Mouse (Mus musculus): ENCODE measurements at regions not wholly inside any gene's neighbourhood (a gene's known extent, or its start where the extent isn't known, plus 50 kb on each side); places are given as distances from the start of the nearest gene placed in this dataset.
"Not testable (repeated sequence)": the region's sequence is repeated elsewhere in the genome, so short reads cannot be mapped to it uniquely, and the experiment has no call there.

DNA sequence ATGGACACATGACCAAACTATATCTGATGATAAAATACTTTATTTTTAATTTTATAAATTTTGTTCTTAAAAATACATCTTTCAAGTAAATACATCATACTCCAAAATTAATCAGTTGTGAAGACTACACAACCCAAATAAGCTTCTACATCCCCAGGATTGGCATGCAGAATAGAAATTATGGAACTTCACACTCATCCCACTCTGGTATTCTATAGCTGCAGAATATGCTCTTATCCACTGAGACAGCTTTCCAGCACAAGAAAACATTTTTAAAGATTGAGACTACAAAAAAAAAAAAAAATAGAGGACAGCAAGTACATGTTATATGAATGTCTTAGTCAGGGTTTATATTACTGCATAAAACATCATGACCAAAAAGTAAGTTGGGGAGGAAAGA lies 94.4 kb downstream of the Gm11232 start:
- no peak for DNase-seq

DNA sequence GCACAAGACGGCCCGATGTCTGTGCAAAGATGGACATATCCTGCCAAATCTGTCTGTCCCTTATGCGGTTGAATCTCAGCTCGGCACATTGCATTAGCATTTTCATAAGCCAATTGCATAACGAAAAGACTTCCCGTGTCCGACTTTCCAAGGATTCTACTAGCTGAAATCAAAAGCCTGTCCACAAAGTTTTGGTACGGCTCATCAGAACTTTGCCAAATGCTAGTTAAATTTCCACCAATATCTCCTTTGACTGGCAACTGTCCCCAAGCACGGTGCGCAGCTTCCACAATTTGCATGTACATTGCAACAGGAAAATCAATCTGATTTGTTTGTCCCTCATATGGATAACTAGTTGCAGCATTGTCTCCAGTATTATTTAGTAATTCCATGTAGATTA lies 117.2 kb downstream of the Gm11232 start:
- DNase-seq, result no peak

- DNase-seq, result no peak
Measured at GRCm38 (mm10) chr4:71627088-71627487, 130.7 kb downstream of the Gm11232 start.

DNA sequence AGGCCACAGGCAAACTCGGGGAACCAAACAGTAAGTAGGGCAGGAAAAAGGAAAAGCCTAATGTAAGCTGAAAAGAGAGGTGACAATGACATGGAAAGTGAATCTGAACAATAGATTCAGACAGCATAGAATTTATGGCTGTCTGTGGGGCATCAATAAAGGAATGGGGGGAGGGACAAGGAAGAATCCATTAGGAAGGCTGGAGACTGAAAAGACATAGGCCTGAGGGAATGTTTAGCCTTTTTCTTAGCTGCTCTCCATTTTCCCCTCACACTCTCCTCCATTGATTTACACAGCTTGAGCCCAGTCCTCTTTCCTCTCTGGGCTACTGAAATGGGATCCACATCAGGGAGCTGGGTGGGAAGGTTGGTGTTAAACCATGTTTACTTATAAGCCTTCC lies 131.1 kb downstream of the Gm11232 start:
- no peak for DNase-seq

DNA sequence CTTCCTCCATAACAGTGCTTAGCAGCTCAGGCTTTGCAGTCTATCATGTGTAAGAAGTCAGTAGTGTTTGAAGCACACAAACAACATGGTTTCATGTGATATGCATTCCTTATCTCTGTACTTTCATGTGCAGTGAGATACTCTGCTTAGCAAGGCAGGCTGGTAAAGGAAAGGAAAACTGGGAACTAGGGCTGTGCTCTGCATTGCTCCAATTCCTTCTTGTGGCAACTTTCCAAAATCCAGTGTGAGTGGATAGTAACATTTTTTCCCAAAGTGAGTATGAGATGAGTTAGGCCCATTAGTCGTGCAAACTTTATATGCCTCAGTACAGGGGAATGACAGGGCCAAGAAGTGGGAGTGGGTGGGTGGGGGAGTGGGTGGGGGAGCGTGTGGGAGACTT lies 133.0 kb downstream of the Gm11232 start:
- no peak for DNase-seq

GRCm38 (mm10) chr4:71613720-71614119 lies 144.0 kb downstream of the Gm11232 start:
- no peak for DNase-seq

- DNase-seq, result no peak
Measured at GRCm38 (mm10) chr4:71585880-71586279, 171.9 kb downstream of the Gm11232 start.

GRCm38 (mm10) chr4:71560656-71561055 lies 197.1 kb downstream of the Gm11232 start:
- DNase-seq, result no peak

- no peak for DNase-seq
Measured at GRCm38 (mm10) chr4:71539200-71539599, 218.6 kb downstream of the Gm11232 start.

- no peak for DNase-seq
Measured at GRCm38 (mm10) chr4:71537971-71538370, 219.8 kb downstream of the Gm11232 start.

GRCm38 (mm10) chr4:71524255-71524970 lies 233.4 kb downstream of the Gm11232 start:
- no peak for DNase-seq

DNA sequence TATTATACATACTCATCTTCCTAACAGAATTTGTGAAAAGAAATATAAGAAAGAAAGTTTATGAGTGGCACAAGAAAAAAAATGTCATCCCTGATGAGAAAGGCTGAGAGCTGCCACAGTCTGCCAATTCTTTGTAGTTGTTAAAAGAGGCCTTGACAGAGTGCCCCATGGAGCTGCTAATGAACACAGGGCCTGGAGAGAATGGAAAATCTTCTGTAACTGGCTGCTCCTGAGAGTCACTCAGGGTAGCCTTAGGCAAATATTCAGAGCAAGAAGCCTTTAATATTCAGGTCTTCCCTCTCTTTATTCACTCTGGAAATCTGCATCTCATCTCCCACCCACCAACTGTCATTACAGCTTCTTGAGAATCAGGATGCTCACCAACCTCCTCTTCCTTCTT lies 237.0 kb downstream of the Gm11232 start:
- no peak for DNase-seq

- no peak for DNase-seq
Measured at GRCm38 (mm10) chr4:71517921-71518404, 239.8 kb downstream of the Gm11232 start.

DNA sequence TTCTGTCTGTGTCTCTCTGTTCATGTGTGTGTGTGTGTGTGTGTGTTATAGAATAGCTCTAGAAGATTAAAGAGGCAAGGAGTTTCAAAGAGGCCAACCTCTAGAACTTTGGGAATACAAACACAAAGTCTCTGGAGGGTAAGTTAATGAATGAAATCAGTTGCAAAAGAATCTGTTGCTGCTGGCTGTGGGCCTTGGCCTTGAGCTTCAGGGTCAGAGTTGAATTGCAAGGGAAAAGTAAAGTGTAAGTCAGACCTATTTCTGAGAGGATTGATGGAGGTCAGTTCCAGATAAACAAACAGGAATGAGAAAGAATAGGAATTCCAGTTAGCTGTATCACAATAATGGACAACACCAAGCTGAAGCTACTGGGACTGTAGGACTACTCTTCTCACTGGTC lies 250.9 kb downstream of the Gm11232 start:
- DNase-seq, result no peak

GRCm38 (mm10) chr4:71489788-71490187 lies 268.0 kb downstream of the Gm11232 start:
- no peak for DNase-seq

DNA sequence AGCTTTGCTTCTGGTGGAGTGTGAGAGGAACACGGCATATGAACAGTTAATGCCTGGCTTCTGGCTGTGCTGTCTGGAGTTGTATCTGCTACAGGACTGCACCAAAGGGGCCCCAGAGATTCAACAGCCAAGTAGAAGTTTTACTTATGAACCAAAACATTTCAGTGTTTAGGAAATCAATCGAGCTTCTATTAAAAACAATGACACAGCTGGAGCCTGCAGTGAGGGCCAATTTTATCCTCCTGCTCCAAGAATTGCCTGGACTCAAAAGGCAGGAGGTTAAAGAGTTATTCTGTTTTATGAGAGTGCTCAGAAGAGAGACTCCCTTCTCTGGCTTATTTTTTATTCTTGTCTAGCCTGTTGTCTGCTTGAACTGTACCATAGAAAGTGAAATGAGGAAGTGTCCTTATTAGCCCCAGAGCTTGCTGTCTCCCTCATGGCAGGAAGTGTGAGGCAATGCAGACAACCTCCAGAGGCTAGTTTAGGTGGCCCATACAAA lies 269.1 kb downstream of the Gm11232 start:
- DNase-seq, result no peak

DNA sequence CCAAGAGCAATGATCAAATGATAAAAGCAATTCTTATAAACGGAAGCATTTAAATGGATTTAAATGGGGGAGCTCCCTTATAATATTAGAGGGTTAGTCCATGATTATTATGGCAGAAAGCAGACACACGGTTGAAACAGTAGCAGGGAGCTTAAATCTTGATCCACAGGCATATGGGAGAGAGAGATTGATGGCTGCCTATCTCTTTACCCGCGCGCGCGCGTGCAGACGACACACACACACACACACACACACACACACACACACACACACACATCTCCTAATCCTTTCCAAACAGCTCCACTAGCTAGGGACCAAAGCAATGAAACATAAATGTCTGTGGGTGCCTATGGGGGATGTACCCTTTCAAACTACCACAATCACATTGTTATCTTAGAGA lies 269.7 kb downstream of the Gm11232 start:
- no peak for DNase-seq

- DNase-seq, result no peak
Measured at GRCm38 (mm10) chr4:71480960-71481359, 276.8 kb downstream of the Gm11232 start.

DNA sequence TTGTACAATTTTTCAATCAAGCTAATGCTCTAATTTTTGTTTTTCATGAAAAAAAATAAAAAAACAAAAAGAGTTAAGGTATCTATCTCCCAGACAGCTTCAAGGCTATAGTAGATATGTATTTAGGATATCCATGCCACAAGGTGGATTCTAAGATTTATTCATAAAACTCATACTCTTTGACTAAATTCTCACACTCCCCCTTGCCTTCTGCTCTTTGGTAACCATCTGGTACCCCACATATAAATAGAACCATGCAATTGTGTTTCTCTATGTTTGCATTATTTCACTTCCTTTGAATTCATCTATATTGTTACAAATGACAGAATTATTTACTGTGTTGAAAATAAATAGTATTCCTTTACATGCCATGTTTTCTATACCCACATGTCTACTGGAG lies 287.2 kb downstream of the Gm11232 start:
- no peak for DNase-seq

- no peak for DNase-seq
Measured at GRCm38 (mm10) chr4:71454811-71455210, 303.0 kb downstream of the Gm11232 start.

- no peak for DNase-seq
Measured at GRCm38 (mm10) chr4:71453499-71453898, 304.3 kb downstream of the Gm11232 start.

GRCm38 (mm10) chr4:71446461-71446860 lies 311.3 kb downstream of the Gm11232 start:
- no peak for DNase-seq

DNA sequence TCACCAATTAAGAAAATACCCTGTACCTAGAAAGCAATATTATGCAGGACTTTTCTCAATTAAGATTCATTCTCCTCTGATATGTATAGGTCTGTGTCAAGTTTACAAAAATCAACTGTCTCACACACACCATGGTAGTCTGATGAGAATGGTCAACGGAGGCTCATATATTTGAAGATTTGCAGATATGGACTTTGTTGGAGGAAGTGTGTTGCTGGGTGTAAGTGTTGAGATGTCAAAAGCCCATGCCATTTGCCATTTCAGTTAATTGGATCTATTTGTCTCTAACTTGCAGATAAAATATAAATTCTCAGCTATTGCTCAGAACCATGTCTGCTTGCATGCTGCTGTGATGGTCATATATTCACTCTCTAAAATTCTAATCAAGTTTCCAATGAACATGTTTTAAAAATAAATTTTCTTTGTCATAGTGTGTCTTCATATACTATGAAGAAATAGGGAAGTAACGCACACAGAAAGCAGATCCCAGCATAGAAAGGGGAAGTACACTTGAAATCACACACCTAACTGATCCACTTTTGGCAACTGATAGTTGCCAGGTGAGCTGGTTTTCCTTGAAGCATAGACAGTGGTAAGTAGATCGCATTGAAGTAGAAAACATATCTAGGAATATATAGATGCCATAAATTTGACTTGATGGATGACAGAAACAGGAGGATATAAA lies 326.4 kb downstream of the Gm11232 start:
- DNase-seq, result no peak

DNA sequence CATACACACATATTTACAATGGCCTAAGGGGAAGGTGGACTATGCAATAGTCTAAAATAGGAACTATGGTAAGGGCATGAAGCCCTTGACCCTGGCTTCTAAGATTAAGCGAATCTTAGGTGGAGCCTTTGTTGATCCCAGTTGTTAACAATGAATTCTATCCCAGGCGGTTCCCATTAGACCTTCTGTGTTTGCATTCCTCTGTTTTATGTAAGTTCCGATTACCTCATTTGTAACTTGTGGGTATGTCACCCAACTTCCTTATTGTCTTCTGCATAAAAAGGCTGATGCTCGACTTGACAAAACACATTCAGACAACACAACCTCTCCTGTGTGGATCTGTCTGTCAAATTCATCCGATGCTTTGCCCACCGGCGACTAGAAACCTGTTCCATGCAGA lies 335.6 kb downstream of the Gm11232 start:
- DNase-seq, result not testable (repeated sequence)
